Mouse (Mus musculus) gastrocnemius, postnatal 14 days (tissue): ENCODE results near the gene Slc35b4. TPM values are rescaled to one million over a fixed set of nuclear protein-coding genes. Genes with fewer than 3 reads are reported as not detected.

Experiments used
- DNase-seq: peaks from one replicate; pipeline ENCODE4 v3.0.0; 2021; ENCODE audit warnings: mixed read lengths
- intact Hi-C: fragments of 180-260 bp; cut with DNase I; formaldehyde crosslinking; loops from one replicate; pipeline ENCODE4 v1.15.1; 2025; ENCODE audit warnings: low total_unique reads
- long read RNA-seq, 2 experiments: library from polyadenylated mRNA; stranded (forward); transcript quantifications; one replicate each; pipeline ENCODE4 v2.0.0; 2021
- total RNA-seq, 2 experiments: library from RNA; stranded (reverse); gene quantifications; 2 replicates each; pipeline ENCODE4 v1.2.3; 2021

Gene Slc35b4
- 10 to 100 TPM in 1 of 2 experiments, 1 to 10 TPM in 1; 7.0 to 10.6 TPM for total RNA-seq
- long read RNA-seq, experiment 1, full-length matches to known transcripts, result 9 of 11 reads
- long read RNA-seq, experiment 1, partial matches to known transcripts, result 0 of 11 reads
- long read RNA-seq, experiment 1, other reads (novel, unspliced or antisense), result 2 of 11 reads
- long read RNA-seq, experiment 2, full-length matches to known transcripts, result 9 of 11 reads
- long read RNA-seq, experiment 2, partial matches to known transcripts, result 0 of 11 reads
- long read RNA-seq, experiment 2, other reads (novel, unspliced or antisense), result 2 of 11 reads

DNA sequence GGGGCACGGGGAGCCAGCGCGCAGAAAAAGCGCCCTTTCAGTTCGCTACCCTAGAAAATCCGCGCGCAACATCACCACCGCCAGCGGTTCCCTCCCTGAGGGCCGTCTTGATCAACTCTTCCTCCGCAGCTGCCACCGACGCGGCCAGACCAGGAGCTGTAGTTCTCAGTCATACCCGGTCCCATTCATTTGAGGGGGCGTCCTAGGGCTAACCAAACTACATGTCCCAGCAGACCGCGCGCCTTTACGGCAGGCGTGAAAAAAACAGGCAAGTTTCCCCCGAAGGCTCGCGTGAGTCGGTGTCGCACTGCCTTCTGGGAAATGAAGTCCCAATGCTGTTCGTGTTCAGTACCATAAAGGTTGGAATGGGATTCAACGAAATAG, at the start of gene Slc35b4:
Gene Slc35b4, minus strand, starts transcription at position 248 of the 384 bp plus-strand sequence.
- intact Hi-C loops, result no loop called here
- DNase-seq, result peak; percentile 94

DNA sequence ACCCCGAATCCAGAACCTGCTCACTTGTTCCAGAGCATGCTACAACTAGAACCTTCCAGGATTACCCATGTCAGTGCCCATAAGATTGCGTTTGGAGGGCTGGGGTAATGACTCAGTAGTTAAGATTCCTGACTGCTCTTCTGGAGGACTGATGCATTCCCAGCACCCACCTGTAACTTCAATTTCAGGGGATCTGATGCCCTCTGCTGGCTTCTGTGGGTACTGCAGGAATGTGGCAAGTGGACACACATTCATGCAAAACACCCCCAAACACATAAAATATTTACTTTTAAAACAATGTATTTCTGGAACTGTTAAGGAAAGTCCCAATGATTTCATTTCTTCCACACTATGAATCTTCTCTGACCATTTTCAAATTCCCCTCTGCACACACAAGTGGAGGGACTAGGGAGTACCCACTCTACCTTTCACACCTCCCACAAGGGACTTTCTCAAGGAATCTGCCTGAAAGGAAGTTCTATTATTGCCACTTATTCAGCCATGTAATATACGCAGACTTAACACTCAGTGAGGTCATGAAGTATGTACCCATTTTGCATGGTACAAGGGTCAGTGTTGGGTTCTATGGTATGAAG, 48.2 kb upstream of the Slc35b4 start:
- intact Hi-C loops, result no loop called here
- no peak for DNase-seq

DNA sequence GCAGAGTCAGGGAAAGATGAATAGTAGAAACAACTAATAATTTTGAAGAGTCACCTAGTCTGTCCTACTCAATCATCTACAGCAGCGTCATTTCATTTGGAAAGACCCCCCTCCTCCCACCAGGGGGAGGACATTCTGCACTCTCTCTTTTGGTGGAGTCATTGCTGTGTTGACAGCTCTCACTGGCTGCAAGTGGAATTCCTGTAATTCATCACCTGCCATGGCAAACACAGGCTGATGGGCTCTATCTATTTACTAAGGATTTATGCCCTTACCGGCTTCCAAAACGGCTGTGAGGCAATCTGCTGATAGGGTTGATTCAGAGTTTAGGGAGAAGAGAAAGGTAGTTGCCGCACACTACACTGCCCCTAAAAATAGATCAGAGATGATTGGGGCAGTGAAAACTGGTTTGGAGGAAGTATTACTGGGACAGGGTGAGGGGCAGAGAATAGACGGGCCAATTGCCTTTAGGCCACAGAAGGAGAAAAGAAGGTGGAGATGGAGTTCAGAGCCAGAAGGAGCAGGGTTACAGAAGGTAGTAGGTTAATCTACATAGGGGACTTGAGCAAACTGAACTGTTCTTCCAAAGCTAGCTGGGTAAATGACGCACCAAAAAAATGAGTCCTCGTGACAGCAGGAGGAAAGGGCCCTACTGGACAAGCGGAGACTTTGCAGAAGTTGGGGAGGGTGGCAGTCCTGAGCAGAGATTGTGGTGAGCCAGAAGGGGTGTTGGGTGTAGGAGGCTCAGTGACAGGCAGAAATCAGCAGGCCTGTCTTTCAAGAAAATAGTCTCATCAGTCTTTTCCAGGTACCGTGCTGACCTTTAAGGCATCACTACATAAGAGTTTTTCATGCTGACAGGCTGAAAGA, 39.8 kb upstream of the Slc35b4 start:
- intact Hi-C loops, result no loop called here
- DNase-seq, result no peak

DNA sequence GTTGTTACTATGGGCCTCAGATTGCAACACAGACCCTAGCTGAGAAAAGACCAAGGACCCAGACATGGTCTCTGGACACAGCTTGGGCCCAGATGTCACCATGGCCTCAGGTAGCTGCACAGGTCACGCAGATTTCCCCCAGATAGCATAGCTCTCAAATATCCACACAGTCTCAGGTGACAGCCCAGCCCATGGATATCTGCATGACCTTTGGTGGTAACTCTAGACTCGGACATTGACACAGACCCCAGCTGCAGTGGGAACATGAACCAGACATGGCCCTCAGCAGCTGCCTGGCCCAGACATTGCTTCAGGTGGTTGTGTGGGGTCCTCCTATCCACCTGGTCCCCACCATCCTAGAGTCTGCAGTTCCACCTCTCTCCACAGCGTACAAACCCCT, 28.8 kb upstream of the Slc35b4 start:
- intact Hi-C loops, result loop anchor here (5.0 kb wide), 1 partner anchor 72 kb away; no protein-coding TSS in a partner anchor
- DNase-seq, result no peak

DNA sequence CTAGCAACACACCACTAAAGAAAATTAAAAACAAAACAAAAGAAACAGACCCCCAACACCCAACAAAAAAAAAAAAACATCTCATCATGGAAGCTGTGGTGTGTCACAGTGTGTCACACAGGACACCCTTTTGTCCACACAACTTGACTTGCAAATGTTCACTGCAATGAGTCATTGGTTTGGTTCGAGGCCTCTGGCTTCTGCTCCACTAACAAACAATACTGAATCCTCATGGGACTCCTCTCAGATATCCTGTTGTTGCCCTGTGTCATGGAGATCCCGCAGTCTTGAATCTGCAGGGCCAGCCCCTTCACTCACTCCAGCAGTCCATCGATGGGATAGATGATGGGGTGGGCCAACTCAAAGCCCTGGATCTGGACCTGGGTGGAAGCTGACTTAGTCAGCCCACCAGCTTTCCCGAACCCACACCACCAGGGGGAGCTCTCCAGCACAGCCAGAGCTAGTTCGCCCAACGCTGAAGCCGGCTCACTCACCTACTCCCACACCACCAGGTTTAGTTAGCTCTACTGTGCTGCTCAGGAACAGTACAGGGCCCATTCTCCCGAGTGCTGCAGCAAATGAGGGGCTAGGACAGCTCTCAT, 28.2 kb upstream of the Slc35b4 start:
- DNase-seq, result no peak
- intact Hi-C loops, result loop anchor here (5.0 kb wide), 1 partner anchor 72 kb away; no protein-coding TSS in a partner anchor

DNA sequence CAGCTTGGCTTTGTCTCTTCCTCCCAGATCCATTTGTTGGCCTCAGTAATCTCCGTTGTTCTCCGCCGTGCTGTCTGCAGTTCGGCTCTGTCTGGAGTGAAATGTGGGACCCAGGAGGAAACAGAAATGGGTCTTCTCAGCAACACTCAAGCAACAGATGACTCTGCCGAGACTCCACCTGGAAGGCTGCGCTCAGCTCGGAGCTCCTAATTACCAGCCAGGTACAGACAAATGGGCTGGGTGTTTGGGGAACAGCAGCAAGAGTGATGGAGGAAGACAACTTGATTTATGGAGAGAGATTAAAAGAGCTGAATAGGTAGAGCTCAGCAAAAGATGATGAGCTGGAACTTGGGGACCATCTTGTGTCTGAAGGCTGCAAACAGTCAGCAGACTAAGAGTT, 26.6 kb upstream of the Slc35b4 start:
- no peak for DNase-seq
- intact Hi-C loops, result no loop called here

DNA sequence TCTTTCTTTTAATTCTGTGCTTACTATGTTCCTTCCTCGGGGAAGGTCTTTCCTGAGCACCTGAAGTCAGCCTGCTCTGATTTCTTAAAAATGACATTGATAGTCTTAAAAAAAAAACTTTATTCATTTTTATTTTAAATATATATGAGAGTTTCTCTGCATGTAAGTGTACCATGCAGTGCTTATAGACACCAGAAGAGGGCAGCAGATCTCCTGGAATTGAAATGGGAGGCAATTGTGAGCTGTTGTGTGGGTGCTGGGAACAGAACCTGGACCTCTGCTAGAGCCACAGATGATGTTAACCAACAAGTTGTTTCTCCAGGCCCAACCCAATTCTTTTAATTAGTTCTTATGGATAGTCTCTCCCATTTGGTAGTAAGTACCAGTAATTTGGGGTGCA, 18.1 kb upstream of the Slc35b4 start:
- intact Hi-C loops, result no loop called here
- DNase-seq, result no peak

DNA sequence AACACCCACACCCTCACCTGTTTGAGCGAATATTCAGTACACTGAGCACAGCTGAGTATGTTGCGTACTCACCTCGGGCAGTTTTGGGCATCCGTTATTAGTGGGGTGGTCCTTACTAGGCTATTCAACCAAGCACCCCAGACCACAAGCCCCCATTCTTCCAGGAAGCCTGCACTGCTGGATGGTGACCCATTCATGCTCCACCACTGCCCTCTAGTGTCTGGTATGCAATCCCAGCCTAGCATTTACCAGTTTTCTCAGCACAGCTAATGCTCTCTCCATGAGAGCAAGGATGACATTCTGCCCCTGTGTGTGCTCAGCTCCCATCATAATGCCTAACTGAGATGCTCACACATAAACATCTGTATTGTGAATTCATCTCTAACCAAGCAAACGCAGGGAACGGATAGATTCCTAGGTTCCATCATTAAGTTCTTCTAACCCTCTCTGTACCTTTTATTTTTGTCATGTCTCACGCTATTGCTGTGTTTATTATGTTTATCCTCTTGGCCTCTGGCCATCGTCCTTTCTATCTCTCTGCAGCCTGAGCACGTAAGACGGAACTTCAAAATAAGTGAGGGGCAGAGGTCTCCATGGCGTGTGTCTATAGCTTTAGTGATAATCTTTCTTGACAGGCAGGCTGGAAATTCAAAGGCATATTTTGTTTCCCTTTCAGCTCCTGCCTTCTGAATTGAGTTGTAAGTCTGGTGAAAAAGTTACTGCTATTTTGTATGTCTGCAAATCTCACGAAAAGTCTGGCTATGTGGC, 17.0 kb upstream of the Slc35b4 start:
- DNase-seq, result peak; percentile 33
- intact Hi-C loops, result no loop called here

DNA sequence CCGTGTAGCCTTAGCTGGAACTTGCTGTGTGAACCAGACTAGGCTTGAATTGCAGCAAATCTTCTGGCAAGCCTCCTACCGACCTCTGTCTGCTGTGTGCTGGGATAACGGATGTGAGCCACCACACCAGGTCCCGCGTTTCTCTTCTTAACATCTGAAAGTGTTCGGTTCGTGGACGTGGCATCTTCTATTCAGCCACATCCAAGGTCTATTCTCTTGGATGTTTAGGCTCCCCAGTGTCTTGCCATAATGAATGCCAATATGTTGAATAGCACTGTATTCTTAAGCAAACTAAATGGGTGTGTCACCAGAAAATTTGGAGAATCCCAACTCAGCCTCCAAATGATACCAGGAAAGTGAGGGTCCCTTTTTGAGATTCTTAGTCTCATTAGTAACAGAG, 14.5 kb upstream of the Slc35b4 start:
- DNase-seq, result no peak
- intact Hi-C loops, result no loop called here

DNA sequence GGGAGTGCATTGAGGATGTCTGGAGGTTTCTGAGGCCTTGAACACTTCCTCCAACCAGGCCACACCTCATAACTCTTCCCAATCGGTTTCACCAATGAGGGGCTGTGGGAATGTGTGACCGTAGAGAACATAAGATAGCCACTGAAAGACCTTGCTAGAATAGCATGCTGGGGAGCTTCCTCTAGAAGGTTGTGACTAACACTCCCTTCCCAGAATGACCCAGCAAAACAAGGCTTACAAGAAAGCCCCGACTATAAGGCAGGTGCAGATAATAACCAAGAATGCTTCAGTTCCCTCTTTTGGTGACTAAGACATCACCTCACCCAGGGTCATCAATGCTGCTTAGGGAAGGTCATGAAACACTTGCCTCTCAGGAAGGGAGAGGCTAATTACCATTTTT, 12.6 kb upstream of the Slc35b4 start:
- DNase-seq, result no peak
- intact Hi-C loops, result no loop called here

DNA sequence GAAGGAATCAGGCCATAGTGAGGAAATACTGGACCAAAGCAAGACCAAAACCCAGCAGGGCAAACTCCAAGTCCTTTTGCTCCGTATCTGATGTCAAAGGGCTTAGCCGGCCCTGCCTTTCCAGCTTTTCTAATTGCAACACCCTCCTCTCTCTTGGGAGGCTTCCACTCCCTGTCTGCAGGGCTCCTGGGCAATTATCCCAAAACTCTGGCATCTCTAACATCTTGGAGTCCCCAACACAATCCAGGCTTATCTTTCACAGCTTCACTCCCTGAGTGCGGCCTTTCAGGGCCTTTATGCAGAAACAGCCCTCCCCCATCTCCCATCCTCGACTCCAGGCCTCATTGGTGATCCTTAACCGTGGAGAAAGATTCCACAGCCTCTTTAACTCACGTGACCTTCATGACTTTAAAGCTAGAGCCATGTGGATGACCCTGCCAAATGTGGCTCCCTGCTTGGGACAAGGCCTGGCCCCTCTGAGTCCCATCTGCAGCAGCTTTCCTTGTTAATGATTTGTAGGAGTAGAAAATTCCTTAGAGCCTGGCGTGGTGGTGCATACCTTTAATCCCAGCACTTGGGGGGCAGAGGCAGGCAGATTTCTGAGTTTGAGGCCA, 11.2 kb upstream of the Slc35b4 start:
- DNase-seq, result peak; percentile 12
- intact Hi-C loops, result no loop called here

DNA sequence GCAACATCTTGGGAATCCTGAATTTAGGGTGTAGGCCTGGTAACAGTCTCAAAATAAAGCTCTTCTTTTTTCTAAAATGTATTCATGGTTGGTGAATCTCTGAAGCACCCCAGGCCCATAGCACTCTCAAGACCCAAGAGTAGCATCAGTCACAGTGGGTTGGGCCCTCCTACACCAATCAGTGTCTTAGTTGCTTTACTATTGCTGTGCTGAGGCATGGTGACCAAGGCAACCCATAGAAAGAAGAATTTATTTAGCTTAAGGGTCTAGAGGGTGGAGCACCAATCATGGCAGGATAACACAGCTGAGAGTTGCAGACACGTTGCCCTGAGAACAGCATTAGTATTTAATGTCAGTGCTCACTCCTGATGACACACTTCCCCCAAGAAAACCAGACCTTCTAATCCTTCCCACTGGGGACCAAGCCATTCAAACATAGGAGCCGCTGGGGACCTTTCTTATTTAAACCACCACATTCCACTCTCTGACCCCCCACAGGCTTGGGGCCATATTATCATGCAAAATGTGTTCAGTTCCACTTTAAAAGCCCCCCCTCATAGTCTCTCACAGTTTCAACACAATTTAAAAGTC, 10.5 kb upstream of the Slc35b4 start:
- intact Hi-C loops, result no loop called here
- DNase-seq, result no peak

DNA sequence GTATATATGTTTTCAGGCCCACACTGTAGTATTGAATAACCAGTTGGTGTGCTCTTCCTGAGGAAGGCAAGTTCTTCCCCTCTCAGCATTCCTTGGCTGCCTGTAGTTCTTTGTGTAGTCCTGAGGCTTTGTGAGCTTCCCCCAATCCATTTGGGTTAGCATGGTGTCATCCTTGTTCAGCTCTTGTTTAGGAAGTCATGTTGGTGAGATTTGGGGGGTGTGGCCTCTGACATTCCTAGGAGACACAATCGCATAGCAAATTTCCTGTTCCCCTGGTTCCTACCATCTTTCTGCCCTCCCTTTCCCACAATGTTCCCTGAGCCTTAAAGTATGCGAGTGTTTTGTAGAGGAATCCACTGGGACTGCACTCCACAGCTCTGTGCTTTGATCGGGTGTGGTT, 6.4 kb upstream of the Slc35b4 start:
- DNase-seq, result no peak
- intact Hi-C loops, result no loop called here

DNA sequence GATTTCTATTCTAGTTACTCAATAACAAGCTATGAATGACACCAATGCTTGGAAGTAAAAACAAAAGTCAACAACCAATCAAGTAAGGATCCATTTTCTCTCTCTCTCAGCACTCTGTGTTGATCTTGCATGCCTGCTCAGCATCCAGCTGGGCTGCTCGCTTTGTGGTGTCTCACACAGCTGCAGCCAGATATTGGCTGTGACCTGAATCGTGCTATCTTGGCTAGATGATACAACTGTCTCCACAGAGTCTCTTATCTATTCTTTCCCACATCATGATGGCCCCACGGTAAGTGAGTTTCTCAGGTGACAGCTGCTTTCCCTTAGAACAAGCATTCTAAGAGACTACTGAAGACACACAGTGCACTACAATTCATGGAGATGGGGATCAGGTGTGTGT, 5.0 kb upstream of the Slc35b4 start:
- no peak for DNase-seq
- intact Hi-C loops, result no loop called here

DNA sequence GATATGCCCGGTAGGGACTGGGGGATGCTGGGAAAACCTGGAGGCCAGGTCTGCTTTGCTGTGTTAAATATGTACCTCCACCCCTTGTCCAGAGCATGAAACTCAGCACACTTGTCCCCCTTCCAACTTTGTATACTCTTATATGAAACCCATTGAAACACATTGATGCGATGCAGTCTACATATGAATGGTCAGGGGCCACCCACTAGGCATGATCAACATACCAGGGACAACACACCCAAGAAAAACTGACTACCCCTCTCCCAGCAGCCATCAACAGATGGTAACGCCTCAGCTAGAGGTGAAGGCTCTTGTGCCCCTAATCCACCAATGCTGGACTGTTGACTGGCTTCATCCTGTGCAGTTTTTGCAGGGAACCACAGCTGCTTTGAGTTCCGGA, 3.0 kb upstream of the Slc35b4 start:
- intact Hi-C loops, result no loop called here
- DNase-seq, result no peak

DNA sequence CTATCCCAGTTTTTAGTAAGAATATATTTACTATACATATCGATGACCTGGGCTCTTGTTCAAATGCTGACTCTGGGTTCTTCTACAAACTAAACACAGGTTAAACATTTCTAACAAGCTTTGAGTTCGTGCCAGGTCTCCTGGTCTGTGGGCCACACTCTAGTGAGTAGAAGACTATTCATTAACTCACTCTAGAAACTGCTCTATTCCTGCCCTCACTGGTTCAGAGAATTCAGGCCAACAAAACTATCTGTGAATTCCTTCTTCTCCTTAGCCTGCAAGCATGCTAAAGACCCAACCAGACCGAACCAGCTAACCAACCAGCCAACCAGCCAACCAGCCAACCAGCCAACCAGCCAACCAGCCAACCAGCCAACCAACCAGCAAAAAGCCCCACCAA, 2.1 kb upstream of the Slc35b4 start:
- DNase-seq, result no peak
- intact Hi-C loops, result no loop called here

DNA sequence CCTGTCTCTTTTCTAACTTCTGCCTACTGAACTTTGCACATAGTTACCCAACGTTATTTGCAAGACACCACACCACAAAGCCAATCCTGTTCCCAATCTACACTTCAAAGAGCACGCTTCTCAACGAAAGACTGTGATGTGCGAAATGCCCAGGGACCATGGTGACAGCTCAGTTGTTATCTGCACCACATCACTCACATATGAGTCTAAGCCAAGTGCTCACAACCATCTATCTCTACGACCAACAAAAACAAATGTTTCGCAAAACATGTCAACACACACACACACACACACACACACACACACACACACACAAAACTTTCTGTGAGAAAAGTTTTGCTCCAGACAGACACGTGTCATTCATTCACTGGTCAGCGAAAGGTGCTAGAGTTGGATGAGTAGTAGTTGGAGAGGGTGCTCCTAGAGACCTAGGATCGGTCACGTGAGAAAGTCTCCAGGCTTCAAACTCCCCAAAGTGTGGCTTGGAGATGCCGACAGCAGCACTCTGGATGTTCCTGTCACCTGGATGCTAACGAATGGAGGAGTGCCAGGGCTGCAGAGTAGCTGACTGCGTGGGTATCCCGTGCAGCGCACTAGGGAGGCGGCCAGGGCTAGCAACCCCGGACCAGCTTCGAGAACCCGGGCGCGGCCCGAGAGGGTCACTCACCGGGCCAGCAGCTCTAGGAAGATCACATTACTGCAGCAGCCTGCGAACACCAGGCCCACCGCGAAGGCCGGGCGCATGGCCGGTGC, 624 bp downstream of the Slc35b4 start:
- intact Hi-C loops, result no loop called here
- no peak for DNase-seq

DNA sequence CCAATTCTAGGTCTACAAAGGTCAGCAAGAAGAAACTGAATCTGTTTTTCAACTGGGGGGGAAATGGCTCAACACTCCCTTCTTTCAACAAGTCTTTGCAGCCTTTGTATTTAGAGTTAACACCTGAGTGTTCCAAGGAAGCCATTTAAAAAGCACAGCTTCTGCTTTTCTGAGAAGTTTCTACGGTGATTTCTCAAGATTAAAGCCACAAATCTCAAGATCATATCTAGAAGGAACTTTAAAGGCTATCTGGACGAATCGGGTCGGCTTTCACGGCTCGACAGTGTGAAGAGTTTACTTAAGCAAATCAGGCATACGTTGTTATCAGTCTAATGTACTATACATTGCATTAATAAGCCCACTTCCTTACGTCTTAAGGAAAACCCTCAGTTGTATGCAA, 2.2 kb downstream of the Slc35b4 start:
- intact Hi-C loops, result no loop called here
- DNase-seq, result no peak
